Mouse (Mus musculus) spleen, adult 12 weeks (tissue): ENCODE results near the gene Pbxip1.
"Not testable (repeated sequence)": the region's sequence is repeated elsewhere in the genome, so short reads cannot be mapped to it uniquely, and the experiment has no call there.

Experiments used
- DNase-seq: peaks from one replicate; pipeline ENCODE4 v3.0.0; 2022; ENCODE audit warnings: low spot score

Pbxip1 gene

DNA sequence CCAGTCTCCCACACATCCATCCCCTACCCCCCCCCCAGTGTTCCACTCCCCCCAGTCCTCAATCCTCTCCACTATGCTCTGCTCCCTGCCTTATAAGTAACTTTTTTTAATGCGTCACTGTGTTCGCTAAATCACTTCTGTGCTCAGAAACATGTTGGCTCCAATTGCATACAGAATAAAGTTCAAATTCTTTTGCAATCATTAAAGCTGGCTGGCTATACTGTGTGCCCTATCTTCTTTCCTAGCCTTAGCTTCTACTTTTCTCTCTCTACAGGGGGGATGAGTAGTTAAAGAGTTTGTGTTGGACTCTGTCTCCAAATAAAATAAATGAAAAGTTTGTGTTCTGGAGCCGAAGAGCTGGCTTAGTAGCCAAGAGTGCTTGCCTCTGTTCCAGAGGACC lies 26.8 kb upstream of the Pbxip1 start:
- no peak for DNase-seq

- no peak for DNase-seq
These were observed 25.6 kb upstream of the Pbxip1 start for GRCm38 (mm10) chr3:89410864-89411263.

GRCm38 (mm10) chr3:89411490-89412393 lies 24.8 kb upstream of the Pbxip1 start, which contains the start of gene Flad1:
Gene Flad1 (minus strand): TSS chr3:89411870.
- DNase-seq: peak; percentile 98

DNA sequence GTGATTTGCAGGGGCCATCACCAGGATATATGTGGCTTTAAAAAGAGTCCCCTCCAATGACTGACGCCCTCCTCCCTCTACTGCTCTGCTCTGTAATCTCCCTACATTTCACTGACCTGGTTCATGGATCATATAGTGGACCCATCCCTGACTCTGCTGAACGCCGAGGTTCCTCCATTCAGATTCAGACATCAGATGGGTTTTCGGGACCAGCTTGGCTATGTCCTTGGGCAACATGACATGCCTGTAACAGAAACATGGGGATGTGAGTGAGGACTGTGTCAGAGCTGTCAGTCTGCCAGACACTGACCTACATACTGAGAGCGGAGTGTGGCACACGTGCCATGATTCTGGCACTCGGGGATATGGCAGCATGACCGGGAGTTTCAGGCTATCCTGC lies 20.3 kb upstream of the Pbxip1 start:
- DNase-seq: no peak

GRCm38 (mm10) chr3:89417131-89417530 lies 19.4 kb upstream of the Pbxip1 start:
- DNase-seq: no peak

DNA sequence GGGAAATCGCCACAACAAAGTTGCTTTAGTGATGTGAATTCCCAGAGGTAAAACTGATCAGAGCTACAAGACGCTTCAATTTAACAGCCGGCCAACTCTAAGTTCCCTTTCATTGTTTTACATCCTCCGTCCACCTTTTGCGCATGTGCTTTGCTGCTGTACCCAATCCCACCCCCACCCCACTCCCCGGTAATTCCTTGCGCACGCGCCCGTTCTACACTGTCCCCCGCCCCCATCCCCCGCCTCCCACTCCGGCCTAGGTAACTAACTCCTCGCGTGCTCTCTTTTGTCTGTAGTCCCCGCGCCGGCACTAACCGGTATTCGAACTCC lies 18.7 kb upstream of the Pbxip1 start:
- DNase-seq: no peak

GRCm38 (mm10) chr3:89418170-89418860 lies 18.2 kb upstream of the Pbxip1 start, which contains the start of the genes Cks1b and Shc1:
Gene Cks1b (minus strand): TSS chr3:89418383.
Gene Shc1 (plus strand): TSS chr3:89418443.
- DNase-seq: peak; percentile 86

DNA sequence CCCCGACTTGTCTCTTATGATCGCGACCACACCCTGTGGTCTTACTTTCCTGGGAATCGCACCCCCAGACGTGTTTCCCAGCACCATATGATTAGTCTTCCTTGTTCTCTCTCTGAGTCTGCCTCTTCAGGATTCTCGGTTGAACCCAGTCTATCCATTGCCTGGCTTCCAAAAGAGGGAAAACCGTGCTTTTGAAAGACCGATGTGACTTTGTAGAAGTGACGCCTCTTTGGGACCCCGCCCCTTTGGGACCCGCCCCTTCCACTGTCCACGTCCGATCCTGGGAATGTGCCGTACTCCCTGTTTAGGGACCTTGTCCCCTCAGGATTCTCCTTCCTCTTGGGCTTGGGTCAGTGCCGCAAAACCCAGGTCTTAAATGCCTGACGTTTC lies 17.6 kb upstream of the Pbxip1 start:
- peak; percentile 44 for DNase-seq

- no peak for DNase-seq
These were observed 16.9 kb upstream of the Pbxip1 start for GRCm38 (mm10) chr3:89419571-89419970.

DNA sequence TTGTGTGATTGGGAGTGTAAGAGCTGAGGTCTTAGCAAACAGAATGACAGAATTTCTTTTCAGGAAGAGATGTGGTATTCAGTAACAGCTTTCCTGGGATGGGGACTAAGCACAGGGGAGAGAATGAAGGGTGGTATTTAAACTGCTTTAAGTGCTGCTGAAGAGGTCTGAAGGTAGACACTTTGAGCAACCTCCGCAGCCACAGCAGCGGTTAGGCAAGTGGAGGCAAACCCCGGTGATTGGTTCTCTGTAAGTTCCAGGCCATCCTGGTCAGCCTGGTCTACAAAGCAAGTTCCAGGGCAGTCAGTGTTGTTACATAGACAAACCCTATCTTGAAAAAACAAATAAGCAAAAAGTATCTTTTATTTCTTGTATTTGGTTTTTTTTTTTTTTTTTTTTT lies 16.5 kb upstream of the Pbxip1 start:
- no peak for DNase-seq

DNA sequence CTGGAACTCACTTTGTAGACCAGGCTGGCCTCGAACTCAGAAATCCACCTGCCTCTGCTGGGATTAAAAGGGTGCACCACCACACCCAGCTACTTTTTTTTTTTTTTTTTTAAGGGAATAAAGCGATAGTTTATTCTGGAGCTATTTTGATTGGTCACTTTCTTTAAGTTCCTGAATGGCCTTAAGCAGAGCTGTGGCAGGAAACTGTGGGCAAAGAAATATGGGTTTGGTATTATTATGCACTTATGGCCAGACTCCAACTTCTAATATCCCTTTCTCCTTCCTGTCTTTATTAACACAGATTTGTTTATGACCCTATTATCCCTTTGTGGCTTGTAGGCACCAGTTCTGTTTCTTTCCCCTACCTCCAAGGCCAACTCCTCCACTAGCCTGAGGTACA lies 16.1 kb upstream of the Pbxip1 start:
- DNase-seq: no peak

DNA sequence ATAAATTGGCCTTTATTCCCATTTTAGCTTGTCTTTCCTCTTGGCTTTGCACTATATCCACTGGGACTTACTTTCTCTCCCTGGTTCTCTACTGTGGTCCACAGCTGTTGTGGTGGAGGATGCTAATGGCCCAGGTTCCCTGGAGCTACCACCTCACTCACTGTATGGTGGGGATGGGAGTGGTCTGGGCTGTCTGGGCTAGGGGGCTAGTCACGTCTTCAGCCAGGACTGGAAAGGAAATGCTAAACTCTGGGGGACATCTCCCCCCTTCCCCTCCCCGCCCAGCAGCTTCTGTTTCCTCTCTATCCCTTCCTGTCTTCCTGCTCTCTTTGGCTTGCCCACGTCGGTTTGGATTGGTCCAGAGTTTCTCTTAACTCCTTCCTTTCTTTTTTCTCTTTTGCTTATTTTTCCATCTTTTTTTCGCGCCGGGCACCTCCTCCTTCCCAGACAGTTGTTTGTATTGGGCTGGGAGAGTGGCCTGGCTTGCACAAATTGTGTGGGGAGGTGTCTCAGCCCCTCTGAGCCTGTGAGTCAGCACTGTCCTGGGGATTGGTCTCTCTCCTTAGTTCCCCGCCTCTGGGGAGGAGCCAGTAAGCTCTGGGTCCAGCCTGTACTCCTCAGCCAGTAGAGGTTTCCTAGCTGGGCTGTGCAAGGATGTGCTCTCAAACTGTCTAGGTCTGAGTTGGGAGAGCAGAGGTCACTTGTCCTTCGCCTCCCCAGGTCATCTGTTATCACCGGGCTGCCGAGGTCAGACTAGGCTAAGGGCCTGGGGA lies 15.3 kb upstream of the Pbxip1 start:
- DNase-seq: peak; percentile 58

DNA sequence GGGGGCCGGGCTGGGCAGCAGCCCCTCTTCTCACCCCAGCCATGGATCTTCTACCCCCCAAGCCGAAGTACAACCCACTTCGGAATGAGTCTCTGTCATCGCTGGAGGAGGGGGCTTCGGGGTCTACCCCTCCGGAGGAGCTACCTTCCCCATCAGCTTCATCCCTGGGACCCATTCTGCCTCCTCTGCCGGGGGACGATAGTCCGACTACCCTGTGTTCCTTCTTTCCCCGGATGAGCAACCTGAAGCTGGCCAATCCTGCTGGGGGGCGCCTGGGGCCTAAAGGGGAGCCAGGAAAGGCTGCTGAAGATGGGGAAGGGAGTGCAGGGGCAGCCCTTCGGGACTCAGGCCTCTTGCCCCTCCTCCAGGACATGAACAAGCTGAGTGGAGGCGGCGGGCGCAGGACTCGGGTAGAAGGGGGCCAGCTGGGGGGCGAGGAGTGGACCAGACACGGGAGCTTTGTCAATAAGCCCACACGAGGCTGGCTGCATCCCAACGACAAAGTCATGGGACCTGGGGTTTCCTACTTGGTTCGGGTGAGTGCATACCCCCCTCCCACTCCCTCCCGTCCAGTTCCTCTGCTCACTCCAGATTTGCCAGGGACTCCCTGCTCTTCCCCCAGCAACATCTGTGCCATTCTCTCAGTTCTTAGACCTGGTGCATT lies 14.6 kb upstream of the Pbxip1 start:
- DNase-seq: no peak

DNA sequence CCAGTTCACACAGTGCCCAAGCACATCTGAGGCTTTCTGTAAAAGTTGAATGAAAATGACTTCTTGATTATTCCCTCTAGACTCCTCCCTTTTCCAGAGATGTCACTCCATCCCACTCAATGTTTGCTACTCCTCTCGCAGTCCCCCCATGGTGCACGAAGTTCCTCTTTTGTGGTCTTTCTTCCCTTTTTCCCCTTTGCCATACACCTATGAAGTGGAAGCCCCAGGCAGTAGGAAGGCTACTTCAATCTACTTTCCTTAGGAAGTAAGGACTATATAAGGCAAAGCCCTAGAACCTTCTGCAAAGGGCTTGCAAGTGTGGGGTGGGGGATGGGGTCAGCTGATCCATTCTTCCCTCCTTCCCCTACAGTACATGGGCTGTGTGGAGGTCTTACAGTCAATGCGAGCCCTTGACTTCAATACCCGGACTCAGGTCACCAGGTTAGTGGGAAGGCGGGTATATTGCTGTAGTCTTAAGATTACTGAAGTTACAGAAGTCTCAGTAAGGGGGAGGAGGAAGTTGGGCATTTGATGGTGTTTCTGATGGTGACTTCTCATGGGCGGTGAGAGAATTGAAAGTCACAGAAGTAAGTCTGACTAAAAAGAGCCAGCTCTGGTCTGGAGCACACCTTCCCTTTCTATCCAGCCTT lies 13.8 kb upstream of the Pbxip1 start:
- no peak for DNase-seq

- no peak for DNase-seq
These were observed 11.9 kb upstream of the Pbxip1 start for GRCm38 (mm10) chr3:89424416-89425140.

- no peak for DNase-seq
These were observed 11.4 kb upstream of the Pbxip1 start for GRCm38 (mm10) chr3:89425141-89425525.

GRCm38 (mm10) chr3:89425876-89426275 lies 10.6 kb upstream of the Pbxip1 start:
- DNase-seq: no peak

GRCm38 (mm10) chr3:89429021-89429420 lies 7.5 kb upstream of the Pbxip1 start:
- not testable (repeated sequence) for DNase-seq

GRCm38 (mm10) chr3:89430171-89431159 lies 6.0 kb upstream of the Pbxip1 start, which contains the start of gene Pygo2:
Gene Pygo2 (plus strand): TSS chr3:89430214.
- peak; percentile 85 for DNase-seq
